Mouse (Mus musculus): ENCODE data around the gene Ferd3l. TPM values are rescaled to one million over a fixed set of nuclear protein-coding genes. Genes with fewer than 3 reads are reported as not detected.

Ferd3l gene
- polyA plus RNA-seq (2012; rRNA removed), result 0.58 and 0.66 TPM in 2 replicates

GRCm38 (mm10) chr12:33928331-33929192, at the start of gene Ferd3l:
Ferd3l (plus strand) TSS chr12:33928425.

DNA sequence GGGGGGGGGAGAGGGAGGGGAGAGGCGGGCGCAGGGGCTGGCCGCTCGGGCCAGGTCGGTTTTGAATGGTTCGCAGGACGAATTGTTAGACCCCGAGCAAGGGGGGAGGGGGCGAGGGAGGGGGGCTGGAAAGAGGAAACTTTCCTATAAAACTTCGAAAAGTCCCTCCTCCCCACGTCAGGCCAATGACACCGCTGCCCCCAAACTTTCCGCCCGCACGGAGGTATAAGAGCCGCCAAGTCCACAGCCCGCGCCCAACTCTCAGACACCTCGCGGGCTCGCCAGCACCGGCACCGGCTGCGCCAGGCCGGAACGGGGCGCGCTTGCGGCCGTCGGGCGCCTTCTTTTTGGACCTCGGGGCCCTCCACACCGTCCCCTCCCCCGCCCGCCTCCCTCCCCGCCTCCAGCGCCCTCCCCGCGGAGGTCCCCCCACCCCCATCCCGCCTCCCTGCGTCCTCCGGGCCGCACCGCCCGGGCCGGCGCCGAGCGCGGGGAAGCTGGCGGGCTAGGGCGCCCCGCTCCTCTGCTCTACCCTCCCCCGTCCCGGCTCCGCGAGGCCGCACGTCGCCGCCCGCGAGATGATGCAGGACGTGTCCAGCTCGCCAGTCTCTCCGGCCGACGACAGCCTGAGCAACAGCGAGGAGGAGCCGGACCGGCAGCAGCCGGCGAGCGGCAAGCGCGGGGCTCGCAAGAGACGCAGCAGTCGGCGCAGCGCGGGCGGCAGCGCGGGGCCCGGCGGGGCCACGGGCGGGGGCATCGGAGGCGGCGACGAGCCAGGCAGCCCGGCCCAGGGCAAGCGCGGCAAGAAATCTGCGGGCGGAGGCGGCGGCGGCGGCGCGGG, 29.4 kb downstream of the Ferd3l start, which contains the start of gene Twist1:
Gene Twist1, plus strand, starts transcription at position 272 of the 841 bp plus-strand sequence.

Other genes starting within 250 kb of the Ferd3l start
- gene Twist1, start 29.2 kb downstream of the Ferd3l start, polyA plus RNA-seq (2012; rRNA removed), result 12.8 and 45.5 TPM in 2 replicates